Mouse (Mus musculus): ENCODE measurements around the gene Atxn7l1.
A peak's percentile ranks its signal among the peaks of the same experiment; 100 is the strongest.

Gene Atxn7l1

GRCm38 (mm10) chr12:33184137-33184536 is 36.6 kb downstream of the Atxn7l1 start:
- DNase-seq = no peak

DNA sequence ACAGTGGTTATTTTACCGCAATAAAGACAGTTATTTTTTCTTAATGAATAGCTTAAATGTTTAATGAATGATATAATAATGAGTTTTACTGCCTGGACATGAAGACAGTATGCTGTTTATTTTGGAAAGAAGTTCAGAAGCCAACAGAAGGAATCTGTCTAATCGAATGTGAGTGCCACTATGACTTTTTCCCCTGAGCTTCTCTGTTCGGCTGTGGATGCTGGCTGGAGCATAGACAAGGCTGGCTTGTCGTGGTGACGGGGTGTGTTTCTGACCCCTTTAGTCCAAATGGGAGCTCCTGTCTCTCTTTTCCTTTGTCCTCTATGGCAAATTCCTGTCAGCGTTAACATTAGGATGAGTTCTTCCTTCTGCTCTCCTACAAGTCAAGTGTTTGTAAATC is 37.6 kb downstream of the Atxn7l1 start:
- no peak for DNase-seq

DNA sequence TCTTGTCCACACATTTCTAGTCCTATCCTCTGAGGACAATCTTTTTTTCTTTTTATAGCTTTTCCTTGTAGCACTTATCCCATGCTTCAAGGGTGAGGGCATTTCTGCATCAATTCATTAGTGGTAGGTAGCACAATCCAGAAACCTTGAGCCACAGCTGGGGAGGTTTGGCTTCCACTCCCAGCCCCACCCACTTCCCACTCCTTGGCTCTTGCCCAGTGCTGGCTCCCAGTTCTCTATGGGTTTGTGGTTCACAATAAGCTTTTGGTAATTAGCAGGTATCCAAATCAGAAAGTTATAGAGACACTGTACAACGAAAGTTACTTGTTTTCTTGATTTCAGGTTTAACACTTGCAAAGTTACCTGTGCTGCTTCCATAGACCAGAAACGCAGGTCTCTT is 38.8 kb downstream of the Atxn7l1 start:
- no peak for DNase-seq

DNA sequence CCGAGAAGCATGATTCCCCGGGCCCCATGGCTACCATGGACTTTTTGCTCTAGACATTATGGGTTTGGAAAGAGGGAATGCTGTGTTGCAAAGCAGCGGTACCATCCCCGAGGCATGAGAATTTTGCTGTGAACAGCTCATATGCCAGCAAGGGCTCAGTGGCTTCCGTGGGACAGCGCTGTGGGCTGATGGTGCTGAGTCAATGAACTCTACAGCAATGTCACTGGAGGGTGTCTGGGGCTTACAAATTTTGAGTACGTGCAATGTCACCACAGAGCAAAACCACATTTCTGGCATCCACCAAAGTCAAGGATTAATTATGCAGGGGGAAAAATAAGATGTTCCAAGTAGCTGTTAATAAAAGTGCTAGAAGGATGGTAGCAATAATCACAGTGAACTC is 42.6 kb downstream of the Atxn7l1 start:
- DNase-seq = no peak

DNA sequence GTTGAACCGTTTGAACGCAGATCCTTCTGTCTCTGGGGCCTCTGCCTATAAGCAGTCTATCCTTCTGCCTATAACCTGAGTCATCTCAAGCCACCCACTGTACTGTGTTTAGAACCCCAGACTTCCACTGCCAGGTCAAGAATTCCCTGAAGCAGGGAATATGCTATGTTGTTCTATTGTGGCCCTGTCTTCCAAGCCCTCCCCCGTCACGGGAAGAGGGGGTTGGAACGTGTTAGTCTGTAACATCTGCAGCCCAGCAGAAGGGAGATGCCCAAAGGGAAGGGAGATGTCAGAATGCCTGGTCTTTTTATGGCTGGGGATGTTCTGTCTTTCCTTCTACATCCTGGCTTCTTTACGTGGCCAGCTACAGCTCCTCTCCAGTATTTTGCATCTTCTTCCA is 43.1 kb downstream of the Atxn7l1 start:
- no peak for DNase-seq

DNA sequence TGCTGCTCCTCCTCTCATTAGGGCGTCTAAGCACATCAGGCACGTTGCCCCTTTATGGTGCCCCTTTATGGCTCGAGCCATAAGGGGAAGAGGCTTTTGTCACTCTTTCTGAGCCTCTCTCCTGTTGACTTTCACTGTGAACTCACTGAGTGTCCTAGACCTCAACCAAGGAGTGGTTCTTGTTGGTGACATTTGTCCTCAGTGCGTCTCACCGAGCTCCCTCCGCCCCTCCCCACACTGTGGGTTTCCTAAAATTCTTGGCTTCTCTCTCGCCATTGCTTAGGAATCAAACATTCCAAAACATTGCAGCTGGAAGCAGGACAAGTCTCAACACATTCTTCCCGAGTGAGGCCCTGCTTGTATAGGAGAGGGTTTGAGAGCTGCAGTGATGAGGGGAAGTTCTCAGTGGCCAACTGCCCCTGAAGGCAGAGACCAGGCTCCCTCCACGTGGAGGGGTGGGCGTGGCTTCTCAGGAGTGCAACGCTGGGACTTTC is 46.0 kb downstream of the Atxn7l1 start:
- no peak for DNase-seq

DNA sequence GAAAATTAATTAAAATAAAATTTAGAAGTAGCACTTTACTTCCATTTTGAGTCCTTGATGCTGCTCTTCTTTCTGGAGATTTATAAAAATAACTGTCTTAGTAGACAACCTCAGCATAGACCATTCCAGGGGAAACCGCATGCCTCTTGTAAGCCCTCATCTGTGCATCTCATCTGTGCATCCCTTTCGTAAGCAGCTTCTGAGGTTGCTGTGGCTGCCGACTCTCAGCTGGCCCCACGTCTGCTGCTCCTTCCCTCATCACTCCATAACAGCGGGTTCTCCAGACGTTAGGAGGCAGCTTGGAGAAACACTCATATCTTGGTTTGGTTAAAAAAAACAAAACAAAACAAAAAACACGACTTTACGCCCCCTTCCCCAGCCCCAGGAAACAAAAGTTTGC is 47.7 kb downstream of the Atxn7l1 start:
- DNase-seq = no peak

GRCm38 (mm10) chr12:33197287-33197686 is 49.8 kb downstream of the Atxn7l1 start:
- peak; percentile 37 for DNase-seq

DNA sequence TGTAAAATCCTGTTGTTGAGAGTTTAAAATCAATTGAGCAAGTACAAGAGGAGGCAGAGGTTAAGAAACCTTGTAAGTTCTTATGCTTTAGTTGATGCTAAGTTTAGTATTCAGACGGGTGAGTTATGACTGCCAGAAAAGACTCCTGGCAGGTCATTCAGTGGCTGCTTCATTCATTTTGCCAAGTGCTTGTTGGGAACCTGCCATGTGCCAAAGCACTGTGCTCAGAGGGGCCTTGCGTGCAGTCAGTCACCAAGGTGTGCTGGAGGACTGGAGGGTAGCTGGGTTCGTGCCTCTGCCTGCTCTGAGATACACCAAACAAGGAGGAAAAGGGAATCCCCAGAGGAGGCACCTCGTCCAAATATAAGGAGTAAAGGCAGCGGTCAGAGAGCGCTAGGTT is 50.3 kb downstream of the Atxn7l1 start:
- DNase-seq = peak; percentile 50

- DNase-seq = no peak
Measured at GRCm38 (mm10) chr12:33201068-33201467, 53.6 kb downstream of the Atxn7l1 start.

DNA sequence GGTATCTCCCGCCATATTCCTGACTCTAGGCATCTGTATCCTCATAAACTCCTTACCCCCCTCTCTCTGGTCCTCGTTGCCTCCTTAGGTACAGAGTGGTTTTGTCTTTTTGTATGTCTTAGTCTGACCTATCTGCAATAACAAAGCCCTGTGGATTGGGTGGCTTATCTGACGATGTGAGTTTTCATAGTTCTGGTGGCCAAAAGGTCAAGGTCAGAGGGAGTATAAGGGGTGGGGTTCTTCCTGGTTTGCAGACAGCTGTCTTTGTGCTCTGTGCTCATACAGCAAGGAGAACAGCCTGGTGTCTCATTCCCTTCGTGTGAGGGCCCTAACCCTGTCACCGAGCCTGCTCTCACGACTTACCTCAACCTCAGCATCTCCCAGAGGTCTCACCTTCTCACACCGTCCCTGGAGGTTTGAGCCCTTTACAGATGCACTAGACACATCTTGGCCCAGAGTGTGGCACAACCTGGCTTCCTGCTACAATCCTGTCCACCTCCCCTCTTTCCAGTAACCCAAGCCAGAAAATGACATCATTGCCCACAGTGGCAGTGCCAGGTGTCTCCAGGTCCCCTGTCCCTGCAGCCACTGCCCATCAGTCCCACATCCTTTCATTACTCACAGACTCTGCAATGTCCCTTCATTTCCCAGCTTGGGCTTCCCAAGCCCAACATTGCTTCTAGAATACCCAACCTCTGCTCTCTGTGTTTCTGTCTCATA is 54.2 kb downstream of the Atxn7l1 start:
- peak; percentile 50 for DNase-seq

- DNase-seq = no peak
Measured at GRCm38 (mm10) chr12:33205255-33205654, 57.8 kb downstream of the Atxn7l1 start.

GRCm38 (mm10) chr12:33206300-33206699 is 58.8 kb downstream of the Atxn7l1 start:
- DNase-seq = no peak

- no peak for DNase-seq
Measured at GRCm38 (mm10) chr12:33210856-33211255, 63.4 kb downstream of the Atxn7l1 start.

DNA sequence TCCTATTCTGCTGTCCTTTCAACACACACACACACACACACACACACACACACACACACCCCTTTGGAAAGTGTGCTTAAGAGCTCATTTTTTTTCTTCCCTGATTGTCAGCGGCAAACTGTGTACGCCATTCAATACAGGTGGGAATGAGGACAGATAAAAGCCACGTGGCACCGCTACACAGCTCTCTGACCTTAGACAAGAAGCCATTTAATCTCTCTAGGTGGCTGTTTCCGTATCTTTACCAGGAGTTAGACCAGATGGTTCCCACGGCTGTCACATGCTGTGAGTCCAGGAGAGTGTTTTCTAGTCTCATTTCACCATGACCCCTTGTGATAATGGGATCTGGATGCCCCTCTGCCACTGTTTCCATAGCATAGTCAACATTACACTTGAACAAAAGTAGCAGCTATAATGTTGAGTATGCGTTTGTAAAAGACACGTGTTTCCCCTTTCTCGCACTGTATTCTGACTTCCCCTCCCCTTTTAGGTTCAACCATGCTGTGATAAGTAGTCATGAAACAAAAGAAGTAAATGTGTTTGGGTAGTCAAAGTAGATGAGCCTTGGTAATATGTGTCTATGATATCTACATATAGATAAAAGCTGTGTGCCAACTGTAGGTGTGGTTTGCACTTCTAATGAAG is 70.8 kb downstream of the Atxn7l1 start:
- no peak for DNase-seq

GRCm38 (mm10) chr12:33219436-33219835 is 71.9 kb downstream of the Atxn7l1 start:
- DNase-seq = peak; percentile 82

GRCm38 (mm10) chr12:33220081-33220480 is 72.6 kb downstream of the Atxn7l1 start:
- DNase-seq = no peak

DNA sequence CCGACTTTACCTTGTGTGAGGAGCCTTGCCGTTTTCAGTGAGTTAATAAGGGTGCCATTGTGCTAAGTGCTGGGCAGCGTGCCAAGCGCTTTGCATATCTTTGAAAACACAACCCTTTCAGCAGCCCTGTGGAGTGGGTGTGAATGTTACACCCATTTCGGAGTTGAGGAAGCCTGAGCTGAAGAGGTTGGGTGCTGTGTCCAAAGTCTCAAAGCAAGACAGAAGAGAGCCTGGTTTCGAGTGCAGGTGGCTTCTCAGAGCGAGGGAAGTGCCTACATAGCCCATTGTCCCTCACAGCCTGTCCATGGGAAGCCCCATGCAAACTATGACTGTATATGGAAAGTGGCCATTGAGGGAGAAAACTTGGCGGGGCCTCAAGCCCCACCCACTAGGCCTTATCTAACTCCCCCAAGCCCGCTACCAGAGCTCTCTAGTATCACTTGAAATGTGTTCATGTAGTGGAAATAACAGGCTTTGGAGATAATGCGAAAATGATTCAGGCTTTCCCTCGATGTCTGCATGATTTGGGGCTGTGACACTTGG is 73.1 kb downstream of the Atxn7l1 start:
- DNase-seq = peak; percentile 27

DNA sequence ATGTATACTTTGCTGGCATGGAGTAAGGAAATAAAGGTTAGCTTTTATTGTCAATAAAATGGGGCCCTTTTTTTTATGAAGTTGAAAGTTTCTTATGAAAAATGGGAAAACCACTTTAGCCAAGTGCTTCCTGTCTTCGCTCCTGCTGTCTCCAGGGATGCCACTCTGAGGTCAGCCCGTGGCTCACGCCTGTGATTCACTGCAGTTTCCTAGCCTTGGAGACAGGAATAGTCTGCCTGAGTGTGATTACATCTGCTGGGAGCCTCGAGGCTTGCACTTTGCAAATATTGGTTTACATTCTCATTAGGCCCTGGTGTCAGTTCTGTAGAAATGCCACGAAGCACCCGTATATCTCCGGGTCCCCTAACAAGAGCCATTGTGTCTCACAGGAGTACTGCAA is 74.7 kb downstream of the Atxn7l1 start:
- no peak for DNase-seq

DNA sequence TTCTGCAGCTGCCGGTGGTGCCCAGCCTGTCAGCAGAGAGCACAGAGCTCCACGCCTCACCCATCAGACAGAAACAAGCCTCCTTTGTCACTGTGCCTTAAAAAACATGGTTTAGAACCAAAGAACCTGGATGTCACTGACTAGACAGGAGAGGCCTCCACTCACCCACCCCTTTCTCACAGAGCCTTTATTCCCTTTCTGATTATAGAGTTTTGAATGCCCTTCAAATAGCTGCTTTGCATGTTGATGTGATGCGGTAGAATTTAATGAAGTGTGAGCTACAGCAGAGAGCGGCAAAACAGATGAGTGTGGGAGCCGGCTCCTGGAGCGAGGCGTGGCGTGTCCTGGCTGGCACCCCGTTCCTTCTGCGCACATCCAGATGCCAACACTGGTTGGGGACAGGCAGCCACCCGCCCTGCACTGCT is 77.6 kb downstream of the Atxn7l1 start:
- DNase-seq = no peak

DNA sequence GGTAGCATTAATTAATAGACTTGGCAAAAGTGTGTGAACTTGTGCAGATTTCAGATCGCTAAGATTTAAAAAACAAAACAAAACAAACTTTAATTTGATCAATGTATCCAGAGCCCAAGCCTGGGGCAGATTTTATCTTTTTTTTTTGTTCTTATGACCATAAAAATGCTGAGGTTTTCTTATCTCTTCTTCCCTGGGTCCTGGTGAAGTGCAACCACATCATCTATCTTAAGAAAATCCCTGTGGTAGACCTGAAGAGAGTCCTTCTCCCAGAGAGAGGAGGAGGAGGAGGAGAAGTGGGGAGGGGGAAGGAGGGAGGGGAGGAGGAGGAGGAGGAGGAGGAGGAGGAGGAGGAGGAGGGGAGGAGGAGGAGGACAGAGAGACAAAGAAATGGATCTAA is 78.5 kb downstream of the Atxn7l1 start:
- DNase-seq = no peak

DNA sequence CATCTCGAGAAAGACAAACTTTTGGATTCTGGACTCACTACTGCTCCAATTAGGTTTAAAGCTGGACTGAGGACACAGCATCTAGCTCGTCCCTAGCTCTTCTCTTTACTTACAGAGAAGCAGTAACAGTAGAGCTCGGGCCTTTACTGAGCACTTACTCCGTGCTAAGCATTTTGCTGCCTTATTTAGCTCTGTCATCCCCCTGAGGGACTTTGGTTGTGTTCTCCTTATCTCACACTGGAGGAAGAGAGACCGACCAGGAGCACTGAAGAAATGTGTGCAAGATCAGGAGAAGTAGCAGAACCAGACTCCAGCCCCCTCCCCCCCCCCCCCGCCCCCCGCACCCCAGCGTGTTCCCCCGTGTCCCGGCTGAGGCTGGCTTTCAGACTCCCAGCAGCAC is 79.1 kb downstream of the Atxn7l1 start:
- DNase-seq = no peak

- DNase-seq = no peak
Measured at GRCm38 (mm10) chr12:33235314-33235713, 87.8 kb downstream of the Atxn7l1 start.

GRCm38 (mm10) chr12:33235771-33236323 is 88.4 kb downstream of the Atxn7l1 start:
- DNase-seq = no peak

All from cerebellum, adult 9-10 months (tissue).